Mouse (Mus musculus): ENCODE data around the gene St6gal2.

St6gal2 gene

GRCm38 (mm10) chr17:55548476-55548875 lies 103.3 kb downstream of the St6gal2 start:
- DNase-seq (ENCODE audit: low read depth, low spot score): no peak
- no peaks in the 10 kb centered on the region for H3K27me3 ChIP-seq (ENCODE audit: control insufficient read depth, insufficient read depth, low read length, poor library complexity, severe bottlenecking)

GRCm38 (mm10) chr17:55561774-55562173 lies 116.6 kb downstream of the St6gal2 start:
- DNase-seq (ENCODE audit: low read depth, low spot score): no peak
- H3K36me3 ChIP-seq (ENCODE audit: control insufficient read depth, insufficient read depth, low read length, poor library complexity, severe bottlenecking): no peaks in the 10 kb centered on the region
- no peaks in the 10 kb centered on the region for H3K27me3 ChIP-seq (ENCODE audit: control insufficient read depth, insufficient read depth, low read length, poor library complexity, severe bottlenecking)

More at GRCm38 (mm10) chr17:55548476-55548875, 103.3 kb downstream of the St6gal2 start:
- no peaks in the 10 kb centered on the region for H3K36me3 ChIP-seq (ENCODE audit: control insufficient read depth, insufficient read depth, low read length, poor library complexity, severe bottlenecking)
